Mouse (Mus musculus) brain, embryonic 14.5 days (tissue): ENCODE measurements around the gene Zfp52.

Experiments used
- CTCF ChIP-seq: fragments of 200-500 bp; IDR thresholded peaks from 2 replicates; pipeline ENCODE4 v1.5.1; 2012; ENCODE audit warnings: inconsistent platforms, mild to moderate bottlenecking, moderate library complexity, borderline replicate concordance; ENCODE audit not compliant: insufficient read depth, insufficient read length; ENCODE audit errors: extremely low read depth
- POLR2A ChIP-seq: fragments of 200-500 bp; IDR thresholded peaks from 2 replicates; pipeline ENCODE4 v1.6.1; 2012; ENCODE audit warnings: mild to moderate bottlenecking, inconsistent platforms, borderline replicate concordance; ENCODE audit not compliant: poor library complexity, insufficient read depth, insufficient read length, severe bottlenecking; ENCODE audit errors: extremely low read depth

GRCm38 (mm10) chr17:21517130-21517671 lies 18.1 kb upstream of the Zfp52 start:
- TF ChIP-seq CTCF (no peak), POLR2A (no peak)
